Mouse (Mus musculus): ENCODE data around the gene Ndufv1.

- TF ChIP-seq POLR2A (IDR thresholded peaks at IDR 0.05; ENCODE audit: borderline replicate concordance, low read depth, low read length) (no peak), CTCF (IDR thresholded peaks at IDR 0.05; ENCODE audit: low read depth, low read length) (no peak)
Measured at GRCm38 (mm10) chr19:3975866-3976265, 36.7 kb downstream of the Ndufv1 start.

All from bone marrow macrophage, adult 2 months (primary cell).